Mouse (Mus musculus): ENCODE data around the gene 9930022D16Rik.

Gene 9930022D16Rik

GRCm38 (mm10) chr11:109417472-109418040 lies 3.8 kb downstream of the 9930022D16Rik start:
- no peak for DNase-seq (ENCODE audit: low spot score)

- DNase-seq (ENCODE audit: low spot score) = no peak
These were observed 5.7 kb downstream of the 9930022D16Rik start for GRCm38 (mm10) chr11:109419461-109419860.

GRCm38 (mm10) chr11:109419961-109420566 lies 6.3 kb downstream of the 9930022D16Rik start:
- no peak for DNase-seq (ENCODE audit: low spot score)

GRCm38 (mm10) chr11:109420567-109420962 lies 6.8 kb downstream of the 9930022D16Rik start:
- no peak for DNase-seq (ENCODE audit: low spot score)

DNA sequence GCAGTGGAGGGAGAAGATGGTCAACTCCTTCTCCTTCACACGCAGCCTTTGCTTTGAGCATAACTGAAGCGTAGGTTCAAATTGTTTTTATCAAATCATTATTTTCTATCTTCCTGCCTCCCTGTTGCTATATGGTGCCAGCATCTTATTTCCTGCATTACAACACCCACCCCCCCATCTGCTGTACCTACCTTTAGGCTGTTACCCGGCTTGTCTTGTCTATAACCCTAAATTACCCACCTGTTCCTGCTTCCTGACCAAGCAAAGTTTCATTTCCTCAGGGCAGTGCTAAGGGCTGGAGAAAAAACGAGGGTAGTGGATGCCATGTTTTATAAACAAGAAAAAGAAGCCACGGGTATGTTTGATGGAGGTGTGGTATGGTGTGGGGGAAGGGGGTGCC lies 7.5 kb downstream of the 9930022D16Rik start:
- no peak for DNase-seq (ENCODE audit: low spot score)

DNA sequence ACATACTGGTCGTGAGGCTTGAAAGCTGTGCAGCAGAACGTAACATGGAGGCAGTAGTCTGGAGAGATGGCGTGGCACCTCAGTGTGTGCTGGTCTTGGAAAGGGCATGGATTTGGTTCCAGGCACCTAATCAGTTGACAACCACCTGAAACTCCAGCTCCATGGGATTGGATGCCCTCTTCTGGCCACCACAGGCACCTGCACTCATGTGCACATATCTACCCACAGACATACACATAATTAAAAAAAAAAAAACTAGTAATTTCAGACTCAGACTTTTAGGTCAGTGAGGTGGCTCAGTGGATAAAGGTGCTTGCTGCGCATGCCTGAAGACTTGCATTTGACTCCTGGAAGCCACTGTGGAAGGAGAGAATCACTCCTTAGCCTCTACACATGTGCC lies 8.5 kb downstream of the 9930022D16Rik start:
- DNase-seq (ENCODE audit: low spot score) = no peak

DNA sequence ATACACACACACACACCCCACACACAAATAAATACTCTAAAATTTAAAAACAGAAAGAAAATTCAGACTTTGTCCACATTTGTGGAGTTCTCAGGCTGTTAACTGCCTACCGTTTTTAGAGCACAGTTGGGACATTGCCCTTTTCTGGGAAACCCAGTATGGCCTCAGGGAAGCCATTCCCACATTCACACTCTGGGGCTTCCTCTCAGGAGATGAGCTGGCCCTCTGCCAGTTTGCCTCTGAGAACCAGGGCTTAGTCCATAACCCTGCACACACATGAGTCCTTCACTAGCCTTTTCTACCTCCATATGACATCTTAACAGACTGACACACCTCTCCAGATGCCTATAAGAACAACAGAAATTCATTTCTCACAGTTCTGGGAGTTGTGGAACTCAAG lies 9.6 kb downstream of the 9930022D16Rik start:
- no peak for DNase-seq (ENCODE audit: low spot score)

GRCm38 (mm10) chr11:109425392-109426271 lies 11.9 kb downstream of the 9930022D16Rik start, which contains the start of gene Amz2:
Gene Amz2, plus strand, starts transcription at chr11:109425946.
- DNase-seq (ENCODE audit: low spot score) = peak; percentile 99

- DNase-seq (ENCODE audit: low spot score) = no peak
These were observed 12.5 kb downstream of the 9930022D16Rik start for GRCm38 (mm10) chr11:109426272-109426586.

DNA sequence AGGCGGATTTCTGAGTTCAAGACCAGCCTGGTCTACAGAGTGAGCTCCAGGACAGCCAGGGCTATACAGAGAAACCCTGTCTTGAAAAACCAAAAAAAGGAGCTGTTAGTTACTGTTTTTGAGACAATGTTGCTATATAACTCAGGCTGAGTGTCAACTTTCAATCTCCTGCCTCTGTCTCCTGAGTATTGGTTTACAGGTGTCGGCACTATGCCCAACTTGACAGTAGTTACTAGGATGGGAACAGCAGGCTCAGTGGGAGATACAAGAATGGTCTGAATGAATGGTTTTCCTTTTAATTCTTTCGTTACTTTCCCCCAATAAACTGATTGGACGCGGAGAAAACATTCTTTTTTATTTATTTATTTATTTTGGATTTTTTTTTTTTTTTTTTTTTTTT lies 13.6 kb downstream of the 9930022D16Rik start:
- no peak for DNase-seq (ENCODE audit: low spot score)

GRCm38 (mm10) chr11:109434233-109434798 lies 20.6 kb downstream of the 9930022D16Rik start:
- DNase-seq (ENCODE audit: low spot score) = no peak

DNA sequence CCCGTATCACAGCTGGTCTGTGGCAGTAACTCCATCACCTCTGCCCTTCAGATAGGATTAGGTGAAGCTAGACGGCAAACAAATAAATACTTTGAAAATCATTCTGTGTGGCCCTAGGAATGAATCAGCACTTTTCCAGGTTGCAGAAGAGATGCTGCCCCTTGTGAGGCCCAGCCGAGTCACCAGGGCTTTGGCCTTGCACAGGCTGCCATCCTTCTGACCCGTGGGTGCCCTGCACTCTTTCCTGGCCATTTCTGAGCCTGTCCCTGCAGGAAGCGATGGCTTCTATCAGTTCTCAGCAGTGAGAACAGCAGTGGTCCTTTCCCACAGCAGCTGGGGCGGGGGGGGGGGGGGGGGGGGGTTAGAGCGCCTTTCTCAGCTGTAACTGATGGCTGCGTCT lies 23.2 kb downstream of the 9930022D16Rik start:
- no peak for DNase-seq (ENCODE audit: low spot score)

GRCm38 (mm10) chr11:109439209-109439608 lies 25.5 kb downstream of the 9930022D16Rik start:
- no peak for DNase-seq (ENCODE audit: low spot score)

DNA sequence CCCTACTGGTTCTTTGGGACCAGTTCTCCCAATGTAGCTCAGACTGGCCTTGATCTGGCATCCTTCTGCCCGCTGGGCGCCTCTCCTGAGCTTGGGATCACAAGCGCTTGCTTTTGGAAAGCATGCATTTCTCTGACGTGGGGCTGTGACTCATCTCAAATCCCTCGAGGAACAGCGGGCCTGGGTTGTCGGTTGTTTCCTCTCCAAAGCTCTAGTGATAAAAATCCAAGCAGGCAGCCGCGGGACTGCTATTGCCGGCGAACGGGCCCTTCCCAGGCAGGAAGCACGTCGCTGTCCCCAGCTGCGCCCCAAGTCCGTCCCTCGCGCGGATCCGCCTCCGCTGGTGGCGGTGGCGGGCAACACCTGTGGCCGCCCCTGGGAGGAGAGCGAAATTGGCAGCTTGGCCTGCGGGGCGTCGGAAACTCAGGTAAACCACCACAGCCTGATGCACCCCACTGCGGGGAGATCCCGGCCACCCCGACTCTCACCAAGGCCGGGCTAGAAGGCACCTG lies 26.2 kb downstream of the 9930022D16Rik start:
- DNase-seq (ENCODE audit: low spot score) = peak; percentile 58

DNA sequence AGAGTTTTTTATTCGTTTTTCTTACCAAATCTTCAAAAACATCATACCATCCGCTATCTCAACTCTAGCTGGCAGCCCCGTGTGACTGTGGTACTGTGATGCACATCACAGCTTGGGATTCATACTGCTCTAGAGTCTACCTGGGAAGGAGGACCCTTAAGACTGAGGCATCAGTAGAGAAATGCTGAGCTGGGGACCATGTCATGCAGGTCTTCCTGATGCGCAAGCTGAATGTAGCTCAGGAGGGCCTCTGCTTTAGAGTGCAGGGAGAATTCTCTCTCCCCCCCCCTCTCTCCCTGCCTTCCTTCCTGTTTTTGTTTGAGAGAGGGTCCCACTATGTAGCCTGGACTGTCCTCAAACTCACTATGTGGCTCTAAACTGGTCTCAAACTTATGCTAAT lies 26.9 kb downstream of the 9930022D16Rik start:
- no peak for DNase-seq (ENCODE audit: low spot score)

- DNase-seq (ENCODE audit: low spot score) = no peak
These were observed 27.4 kb downstream of the 9930022D16Rik start for GRCm38 (mm10) chr11:109441119-109441518.

GRCm38 (mm10) chr11:109442166-109442730 lies 28.5 kb downstream of the 9930022D16Rik start:
- no peak for DNase-seq (ENCODE audit: low spot score)

DNA sequence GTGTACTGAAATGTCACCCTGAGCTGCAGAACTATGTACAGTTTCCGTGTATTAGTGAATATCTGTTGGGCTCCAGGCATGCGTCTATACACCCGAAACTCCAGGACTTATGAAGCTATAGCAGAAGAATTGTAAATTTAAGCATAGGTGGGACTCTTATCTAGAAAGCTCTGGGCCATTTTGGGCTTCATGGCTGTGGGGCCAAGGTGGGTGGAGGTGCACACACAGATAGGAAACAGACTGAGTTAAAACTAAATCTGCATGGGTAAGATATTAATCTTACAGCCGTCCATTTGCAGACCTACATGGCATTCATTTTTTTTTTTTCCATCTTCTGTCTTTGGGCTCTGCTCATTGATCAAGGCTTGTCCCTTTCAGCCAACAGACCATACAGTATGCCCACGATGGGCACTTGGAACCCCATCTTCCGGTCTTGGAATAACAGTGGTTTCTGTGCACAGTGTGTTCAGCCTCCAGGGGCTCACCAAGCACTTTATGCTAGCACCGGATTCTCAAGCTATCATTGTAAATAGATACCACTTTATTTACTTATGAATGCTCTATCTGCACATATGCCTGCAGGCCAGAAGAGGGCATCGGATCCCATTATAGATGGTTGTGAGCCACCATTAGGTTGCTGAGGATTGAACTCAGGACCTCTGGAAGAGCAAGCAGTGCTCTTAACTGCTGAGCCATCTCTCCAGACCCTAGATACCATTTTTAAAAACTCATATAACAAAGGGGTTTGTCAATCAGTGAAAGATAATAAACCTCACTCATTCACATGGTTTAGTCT lies 29.9 kb downstream of the 9930022D16Rik start:
- no peak for DNase-seq (ENCODE audit: low spot score)

- no peak for DNase-seq (ENCODE audit: low spot score)
These were observed 30.9 kb downstream of the 9930022D16Rik start for GRCm38 (mm10) chr11:109444600-109444999.

- DNase-seq (ENCODE audit: low spot score) = peak; percentile 17
These were observed 31.8 kb downstream of the 9930022D16Rik start for GRCm38 (mm10) chr11:109445438-109446035.

GRCm38 (mm10) chr11:109451169-109451568 lies 37.5 kb downstream of the 9930022D16Rik start:
- DNase-seq (ENCODE audit: low spot score) = no peak

Data from ovary, postnatal 14 days (tissue).